Mouse (Mus musculus) myocyte (in vitro differentiated cells): ENCODE measurements at regions not wholly inside any gene's neighbourhood (a gene's known extent, or its start where the extent isn't known, plus 50 kb on each side); places are given as distances from the start of the nearest gene placed in this dataset.

Experiments used
- MAX ChIP-seq: IDR thresholded peaks from one replicate; pipeline ENCODE4 v1.6.1; 2011; ENCODE audit warnings: low read depth, mild to moderate bottlenecking, control low read depth
- MYOD1 ChIP-seq, 3 experiments: IDR thresholded peaks; one replicate each; pipeline ENCODE4 v1.6.1; 2011; ENCODE audit warnings: control low read depth in 2 of 3, low read depth in 2 of 3, mild to moderate bottlenecking in 2 of 3, moderate library complexity in 1 of 3; ENCODE audit not compliant: insufficient read length in 2 of 3, control insufficient read depth in 1 of 3
- POLR2A ChIP-seq: IDR thresholded peaks from one replicate; pipeline ENCODE4 v1.6.1; 2011; ENCODE audit warnings: low read depth, mild to moderate bottlenecking, control low read depth, moderate library complexity; ENCODE audit not compliant: insufficient read length

- TF ChIP-seq POLR2A = no peak
- no peak for TF ChIP-seq MAX
- TF ChIP-seq MYOD1 (IDR thresholded peaks at IDR 0.05; ENCODE audit: control insufficient read depth in 1 of 3, insufficient read length in 2 of 3, low read depth in 2 of 3) = peak in 1 of 3 experiments; percentile 63
Measured at GRCm38 (mm10) chr12:85542881-85543280, 55.9 kb upstream of the Jdp2 start.
